Mouse (Mus musculus) heart, embryonic 16.5 days (tissue): Measurements from ENCODE around the gene Cry2. TPM values are rescaled to one million over a fixed set of nuclear protein-coding genes. Genes with fewer than 3 reads are reported as not detected.
"Not testable (repeated sequence)": the region's sequence is repeated elsewhere in the genome, so short reads cannot be mapped to it uniquely, and the experiment has no call there.

Source experiments
- ATAC-seq: fragments of 200-750 bp; cut with Nextera tagmentation; replicated peaks from 2 replicates; pipeline ENCODE4 v1.8.0; 2017; ENCODE audit warnings: moderate number of reproducible peaks; ENCODE audit not compliant: insufficient read depth, low FRiP score; ENCODE audit errors: extremely low read depth
- H3K27ac ChIP-seq: fragments of 300-500 bp; sonication (generic); 2 replicates; pipeline ENCODE4 v1.5.1; 2014; ENCODE audit warnings: mild to moderate bottlenecking, low read length, control low read depth, moderate library complexity
- H3K27me3 ChIP-seq: fragments of 300-500 bp; sonication (generic); 2 replicates; pipeline ENCODE4 v1.6.1; 2014; ENCODE audit warnings: low read length, mixed read lengths; ENCODE audit not compliant: control insufficient read depth, insufficient read depth
- H3K36me3 ChIP-seq: fragments of 300-500 bp; sonication (generic); 2 replicates; pipeline ENCODE4 v1.6.1; 2014; ENCODE audit not compliant: control insufficient read depth, insufficient read depth
- H3K4me1 ChIP-seq: fragments of 300-500 bp; sonication (generic); 2 replicates; pipeline ENCODE4 v1.6.1; 2014; ENCODE audit warnings: low read length, mixed read lengths; ENCODE audit not compliant: control insufficient read depth, insufficient read depth
- H3K4me2 ChIP-seq: fragments of 300-500 bp; sonication (generic); 2 replicates; pipeline ENCODE4 v1.6.1; 2014; ENCODE audit warnings: low read depth, mild to moderate bottlenecking, control low read depth, low read length
- H3K4me3 ChIP-seq: fragments of 300-500 bp; sonication (generic); 2 replicates; pipeline ENCODE4 v1.5.1; 2014; ENCODE audit warnings: mild to moderate bottlenecking, control low read depth, low read length
- H3K9ac ChIP-seq: fragments of 300-500 bp; sonication (generic); 2 replicates; pipeline ENCODE4 v1.6.1; 2014; ENCODE audit warnings: low read length, control low read depth
- H3K9me3 ChIP-seq: fragments of 300-500 bp; sonication (generic); replicated peaks from 2 replicates; pipeline ENCODE4 v1.6.1; 2016; ENCODE audit warnings: low read length; ENCODE audit not compliant: control insufficient read depth
- WGBS: fragments of 180-500 bp; shearing (Covaris S2); extraction: QIAGEN DNeasy Blood & Tissue Kit; methylation state at CpG from one replicate; pipeline ENCODE4 v1.1.7; 2014; 5-methylcytosine and 5-hydroxymethylcytosine counted together
- polyA plus RNA-seq: library from polyadenylated mRNA; unstranded; fragments of >200 nt; fragmentation: Nextera tagmentation; extraction: Ambion mirVana; gene quantifications from 2 replicates; pipeline ENCODE4 v1.2.1, GENCODE M21; 2015

The Cry2 gene
- polyA plus RNA-seq, result 18.4 and 18.6 TPM in 2 replicates

DNA sequence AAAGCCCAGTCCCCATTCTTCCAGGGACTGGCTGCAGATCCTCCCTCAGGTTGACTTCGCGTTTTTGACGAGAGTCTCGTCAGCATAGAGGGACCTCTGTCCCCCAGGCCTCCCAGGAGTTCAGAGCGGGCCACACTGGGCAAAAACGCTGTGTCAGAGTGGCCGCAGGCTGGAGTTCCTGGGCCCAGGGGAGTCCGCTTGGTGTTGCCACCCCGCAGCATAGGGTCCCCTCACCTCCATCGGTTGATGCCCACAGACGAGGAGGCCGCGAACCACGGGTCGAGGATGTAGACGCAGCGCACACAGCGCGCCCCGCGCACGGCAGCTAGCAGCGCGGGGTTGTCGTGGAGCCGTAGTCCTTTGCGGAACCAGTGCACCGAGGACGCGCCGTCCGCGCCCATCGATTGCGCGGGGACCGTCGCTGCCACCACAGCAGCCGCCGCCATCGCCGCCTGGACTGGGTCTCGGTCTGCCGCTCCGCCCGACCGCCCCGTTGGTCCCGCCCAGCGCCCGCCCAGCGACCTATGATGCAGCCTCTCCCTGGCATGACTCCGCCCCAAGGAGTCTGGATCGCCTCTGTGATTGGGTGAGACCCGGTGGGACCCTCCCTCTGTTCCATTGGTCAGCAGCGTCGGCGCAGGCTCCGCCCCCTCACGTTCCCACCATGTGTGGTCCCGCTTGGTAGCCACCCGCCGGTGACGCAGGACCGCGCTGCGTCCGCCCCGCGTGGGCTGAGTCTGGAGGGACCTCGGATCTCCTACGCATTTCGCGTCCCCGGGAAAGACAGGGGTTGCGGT is at the start of gene Cry2:
Gene Cry2, minus strand, starts transcription at position 466 of the 797 bp plus-strand sequence.
- H3K4me2 ChIP-seq, result peak within 1 kb of the TSS; percentile 92
- no peaks in the 10 kb centered on the region for H3K9me3 ChIP-seq
- H3K27ac ChIP-seq, result peak within 1 kb of the TSS; percentile 46; the same call in 1 of the 2 replicates
- WGBS, result under 1% methylated on average over 67 of the region's 76 CpGs
- H3K4me1 ChIP-seq, result peaks cover 44% of the 10 kb centered on the region
- peak; percentile 99 for ATAC-seq
- H3K9ac ChIP-seq, result peak within 1 kb of the TSS; percentile 82
- no peaks in the 10 kb centered on the region for H3K27me3 ChIP-seq
- H3K4me3 ChIP-seq, result peak within 1 kb of the TSS; percentile 80
- H3K36me3 ChIP-seq, result no peaks in the 10 kb centered on the region

DNA sequence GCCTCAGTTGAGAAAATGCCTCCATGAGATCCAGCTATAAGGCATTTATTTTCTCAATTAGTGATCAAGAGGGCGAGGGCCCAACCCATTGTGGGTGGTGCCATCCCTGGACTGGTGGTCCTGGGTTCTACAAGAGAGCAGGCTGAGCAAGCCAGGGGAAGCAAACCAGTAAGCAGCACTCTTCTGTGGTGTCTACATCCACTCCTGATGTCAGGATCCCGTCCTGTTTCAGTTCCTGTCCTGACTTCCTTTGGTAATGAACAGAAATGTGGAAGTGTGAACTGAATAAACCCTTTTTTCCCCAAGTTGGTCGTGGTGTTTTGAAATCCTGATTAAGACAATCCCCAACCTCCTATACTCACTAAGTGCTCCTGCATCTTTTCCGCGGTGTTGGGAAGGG is 49.7 kb upstream of the Cry2 start:
- no peaks in the 10 kb centered on the region for H3K9me3 ChIP-seq
- ATAC-seq, result no peak
- H3K27me3 ChIP-seq, result peaks cover 29% of the 10 kb centered on the region
- WGBS, result 36% methylated on average over 5 of the region's 5 CpGs
- H3K4me3 ChIP-seq, result no peak overlapping the region
- H3K4me1 ChIP-seq, result peaks cover 15% of the 10 kb centered on the region
- H3K27ac ChIP-seq, result no peak overlapping the region
- H3K9ac ChIP-seq, result no peak overlapping the region
- no peaks in the 10 kb centered on the region for H3K36me3 ChIP-seq
- H3K4me2 ChIP-seq, result no peak overlapping the region

DNA sequence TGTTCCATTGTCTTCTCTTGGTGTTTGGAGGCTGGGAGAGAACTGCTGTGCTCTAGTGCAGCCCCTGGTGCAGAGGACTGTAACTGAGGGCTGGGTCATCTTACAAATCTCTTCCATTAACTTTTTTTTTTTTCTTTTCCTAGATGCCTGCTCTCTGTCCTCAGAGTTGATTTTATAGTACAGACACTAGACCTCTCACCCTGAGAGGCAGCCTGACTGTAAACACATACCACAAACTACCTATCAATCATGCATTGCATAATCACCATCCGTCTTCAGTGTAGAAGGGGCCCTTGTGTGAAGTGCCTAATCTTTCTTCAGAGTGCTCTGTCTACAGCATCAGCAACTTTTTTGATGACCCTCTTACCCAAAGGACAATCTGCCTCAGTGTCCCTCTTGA is 48.7 kb upstream of the Cry2 start:
- no peak for ATAC-seq
- Histone ChIP-seq H3K4me1 (peaks cover 21% of the 10 kb centered on the region), H3K4me3 (no peak overlapping the region), H3K27me3 (peaks cover 29% of the 10 kb centered on the region), H3K27ac (no peak overlapping the region), H3K4me2 (no peak overlapping the region), H3K36me3 (no peaks in the 10 kb centered on the region), H3K9ac (no peak overlapping the region), H3K9me3 (no peaks in the 10 kb centered on the region)
- 27% methylated on average over 1 of the region's 1 CpGs for WGBS

DNA sequence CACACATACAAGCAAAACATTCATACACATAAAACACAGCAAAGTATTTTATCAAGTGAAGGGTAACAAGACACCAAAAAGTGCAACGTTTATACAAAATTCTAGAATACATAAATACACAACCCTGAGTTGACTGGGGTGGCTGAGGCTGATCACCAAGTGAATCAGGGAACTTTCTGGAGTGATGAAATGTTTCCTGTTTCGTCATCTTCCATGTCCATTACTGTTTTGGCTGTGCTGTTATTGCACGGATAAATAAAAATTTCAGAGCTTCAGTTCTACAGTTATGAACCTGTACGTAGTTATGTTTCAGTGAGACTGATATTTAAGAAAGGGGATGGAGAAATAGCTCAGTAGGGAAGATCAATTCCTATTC is 44.5 kb upstream of the Cry2 start:
- Histone ChIP-seq H3K9ac (no peak overlapping the region), H3K9me3 (peaks cover 3% of the 10 kb centered on the region; the same call in 1 of the 2 replicates), H3K27ac (no peak overlapping the region), H3K27me3 (peaks cover 6% of the 10 kb centered on the region), H3K4me1 (peaks cover 6% of the 10 kb centered on the region; the same call in 1 of the 2 replicates), H3K36me3 (no peaks in the 10 kb centered on the region), H3K4me2 (no peak overlapping the region), H3K4me3 (no peak overlapping the region)
- WGBS, result 74% methylated on average over 4 of the region's 4 CpGs
- ATAC-seq, result no peak

DNA sequence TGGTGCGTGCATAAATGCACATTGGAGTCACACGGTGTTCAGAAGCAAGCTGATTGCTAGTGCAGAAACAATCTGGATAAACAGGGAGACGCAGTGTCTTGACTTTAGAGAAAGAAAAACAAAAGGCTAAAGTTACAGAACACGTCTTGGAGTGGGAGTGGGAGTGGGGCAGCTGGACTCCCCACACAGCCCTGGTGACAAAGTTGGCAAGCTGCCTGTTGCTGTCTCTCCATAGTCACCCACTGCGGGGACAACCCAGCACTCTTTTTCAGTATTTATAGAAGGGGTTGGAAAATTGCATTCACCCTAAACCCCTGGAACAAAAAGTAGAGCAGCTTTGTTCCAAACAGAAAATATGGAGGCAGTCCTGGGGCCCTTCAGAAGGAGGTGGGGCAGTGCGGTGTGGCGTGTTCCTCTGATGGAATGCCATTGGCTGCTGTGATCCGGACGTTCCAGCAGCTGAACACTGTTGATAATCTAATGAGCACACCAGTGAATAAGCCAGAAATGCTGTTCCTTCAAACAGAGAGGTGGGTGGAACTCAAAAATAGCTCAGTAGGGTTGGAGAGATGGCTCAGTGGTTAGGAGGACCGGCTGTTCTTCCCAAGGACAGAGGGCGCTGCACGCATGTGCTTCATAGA is 43.9 kb upstream of the Cry2 start:
- Histone ChIP-seq H3K4me2 (no peak overlapping the region), H3K4me1 (peaks cover 6% of the 10 kb centered on the region; the same call in 1 of the 2 replicates), H3K9ac (no peak overlapping the region), H3K4me3 (no peak overlapping the region), H3K27ac (0 out of 2 replicates have a peak overlapping the region, but pooled peaks have one; percentile 53), H3K27me3 (peaks cover under 1% of the 10 kb centered on the region; the same call in 1 of the 2 replicates), H3K9me3 (peaks cover 3% of the 10 kb centered on the region; the same call in 1 of the 2 replicates), H3K36me3 (no peaks in the 10 kb centered on the region)
- peak; percentile 55; the same call in 1 of the 2 replicates for ATAC-seq
- WGBS, result 57% methylated on average over 12 of the region's 12 CpGs

DNA sequence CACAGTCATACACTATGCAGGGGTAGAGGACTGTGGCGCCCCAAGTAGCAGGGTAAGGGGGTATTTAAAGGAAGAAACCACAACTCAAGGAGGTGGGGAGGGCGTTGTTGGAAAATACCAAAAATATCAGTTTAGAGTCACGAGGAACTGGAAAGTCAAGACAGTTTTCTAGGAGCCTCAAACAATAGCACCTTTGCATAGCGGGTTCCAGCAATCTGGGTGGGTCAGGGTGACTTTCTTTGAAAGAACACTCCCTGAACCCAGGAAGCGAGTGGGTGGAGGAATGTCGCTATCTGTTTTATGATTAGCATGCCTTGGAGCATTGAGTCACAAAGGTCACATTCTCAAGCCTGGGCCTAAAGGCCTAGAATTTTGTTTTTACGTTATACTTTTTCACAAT is 42.7 kb upstream of the Cry2 start:
- not testable (repeated sequence) for H3K4me3 ChIP-seq, ATAC-seq, H3K36me3 ChIP-seq, H3K27ac ChIP-seq, H3K9me3 ChIP-seq, H3K4me2 ChIP-seq, H3K9ac ChIP-seq, H3K27me3 ChIP-seq, H3K4me1 ChIP-seq
- WGBS, result 78% methylated on average over 7 of the region's 7 CpGs

DNA sequence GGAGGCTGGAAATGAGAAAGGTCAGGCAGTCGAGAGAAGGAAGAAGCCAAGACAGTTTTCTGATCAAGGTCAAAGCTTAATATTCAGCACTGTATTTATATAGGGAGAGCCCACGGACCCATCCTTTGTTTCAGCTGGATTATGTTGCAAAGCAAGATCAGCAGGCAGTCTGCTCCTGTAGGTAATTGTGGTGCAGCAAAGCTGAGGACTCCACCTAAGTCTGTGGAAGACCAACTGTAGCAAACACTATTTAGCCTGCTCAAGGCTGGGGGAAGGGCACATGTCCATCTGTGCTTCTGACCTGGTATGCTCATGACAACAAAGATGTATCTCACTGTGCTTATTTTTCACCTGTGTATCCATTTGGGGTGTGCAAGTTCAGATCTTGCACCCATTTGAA is 41.9 kb upstream of the Cry2 start:
- H3K9ac ChIP-seq, result no peak overlapping the region
- H3K27ac ChIP-seq, result no peak overlapping the region
- H3K36me3 ChIP-seq, result no peaks in the 10 kb centered on the region
- ATAC-seq, result no peak
- no peak overlapping the region for H3K4me2 ChIP-seq
- 54% methylated on average over 2 of the region's 2 CpGs for WGBS
- H3K27me3 ChIP-seq, result no peaks in the 10 kb centered on the region
- peaks cover 6% of the 10 kb centered on the region; the same call in 1 of the 2 replicates for H3K4me1 ChIP-seq
- H3K9me3 ChIP-seq, result peaks cover 3% of the 10 kb centered on the region; the same call in 1 of the 2 replicates
- no peak overlapping the region for H3K4me3 ChIP-seq

DNA sequence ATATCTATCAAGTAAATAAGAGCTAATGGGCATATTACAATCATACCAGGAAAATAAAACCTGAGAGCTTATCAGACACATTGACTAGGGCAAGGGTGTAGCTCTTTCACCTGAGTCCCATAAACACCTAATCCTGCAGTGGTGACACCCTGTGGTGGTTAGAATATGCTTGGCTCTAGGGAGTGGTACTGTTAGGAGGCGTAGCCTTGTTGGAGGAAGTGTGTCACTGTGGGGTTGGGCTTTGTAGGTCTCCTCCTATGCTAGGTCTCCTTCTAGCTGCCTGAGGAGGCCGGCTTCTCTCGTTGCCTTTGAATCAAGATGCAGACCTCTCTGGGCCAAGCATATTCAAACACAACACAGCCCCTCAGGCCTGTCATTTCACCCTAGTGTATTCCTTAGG is 41.1 kb upstream of the Cry2 start:
- Histone ChIP-seq H3K27me3 (no peaks in the 10 kb centered on the region), H3K4me1 (peaks cover 6% of the 10 kb centered on the region; the same call in 1 of the 2 replicates), H3K4me2 (no peak overlapping the region), H3K27ac (no peak overlapping the region), H3K9ac (no peak overlapping the region), H3K9me3 (peaks cover 3% of the 10 kb centered on the region; the same call in 1 of the 2 replicates), H3K36me3 (no peaks in the 10 kb centered on the region), H3K4me3 (no peak overlapping the region)
- no peak for ATAC-seq
- WGBS, result 79% methylated on average over 3 of the region's 3 CpGs
